Comparison of ENCODE assay signal across 17 mouse cellular contexts in the genomic region with DNA sequence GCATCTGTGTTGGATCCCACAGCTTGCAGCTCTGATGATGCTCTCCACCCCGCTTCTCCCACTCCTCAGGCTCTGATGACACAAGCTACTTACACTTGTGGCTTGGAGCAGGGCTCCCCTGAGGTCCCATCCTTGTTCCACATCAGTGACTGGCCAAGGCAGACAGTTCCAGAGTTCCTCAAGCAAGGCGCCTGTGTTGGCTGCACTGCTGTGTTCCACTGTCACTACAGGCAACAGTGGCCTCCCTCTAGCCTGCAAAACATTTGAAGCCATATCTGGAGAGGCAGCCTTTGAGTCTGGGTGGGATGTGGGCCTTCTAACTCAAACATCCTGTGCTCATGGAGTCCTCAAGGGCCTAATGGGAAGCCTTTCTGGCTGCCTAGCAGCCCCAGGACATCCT. TPM values are rescaled to one million over a fixed set of nuclear protein-coding genes. Genes with fewer than 3 reads are reported as not detected.
DNase-seq lines count a peak whose midpoint lies in the region; ATAC-seq and TF ChIP-seq lines count a peak whose summit lies in the region.
"Had no signal": no experiment of that assay in that cellular context is flagged by ENCODE, and none has a peak within 500 bp of the region (broad histone marks: within the 10 kb centered on the region; RNA-seq: fewer than 3 reads in every experiment).

No protein-coding gene starts in this region.

- ATAC-seq in kidney, embryonic 16.5 days (ENCODE audit: low FRiP score, low TSS enrichment): no peak
- ATAC-seq in intestine, embryonic 16.5 days: no peak
- ATAC-seq: midbrain, embryonic 15.5 days; Patski had no signal

- peaks cover 8% of the 10 kb centered on the region for H3K4me1 ChIP-seq in kidney, adult 2 months (ENCODE audit: control insufficient read depth, insufficient read depth, low read length)
- H3K4me1 ChIP-seq in kidney, embryonic 16.5 days (ENCODE audit: insufficient read depth, low read length): peaks cover 6% of the 10 kb centered on the region; the same call in 1 of the 2 replicates
- peaks cover 16% of the 10 kb centered on the region for H3K4me1 ChIP-seq in ES-Bruce4 (ENCODE audit: control insufficient read depth, insufficient read depth, low read length)
- peaks cover 13% of the 10 kb centered on the region for H3K4me1 ChIP-seq in intestine, embryonic 16.5 days (ENCODE audit: control insufficient read depth, insufficient read depth, low read length)
- H3K4me1 ChIP-seq: lung, embryonic 15.5 days had no signal

- H3K4me3 ChIP-seq in kidney, adult 2 months (ENCODE audit: insufficient read depth, low read depth, low read length): no peak overlapping the region
- H3K4me3 ChIP-seq in kidney, embryonic 16.5 days (ENCODE audit: low read length): no peak overlapping the region
- H3K4me3 ChIP-seq in ES-Bruce4 (ENCODE audit: low read depth, low read length): no peak overlapping the region
- no peak overlapping the region for H3K4me3 ChIP-seq in intestine, embryonic 16.5 days (ENCODE audit: low read length)
- H3K4me3 ChIP-seq: embryonic facial prominence, embryonic 10.5 days; lung, embryonic 15.5 days; midbrain, embryonic 15.5 days; neural tube, embryonic 12.5 days had no signal

- H3K27me3 ChIP-seq in kidney, adult 2 months (replicated peaks; ENCODE audit: control insufficient read depth, insufficient read depth, low read length): no peaks in the 10 kb centered on the region
- no peaks in the 10 kb centered on the region for H3K27me3 ChIP-seq in kidney, embryonic 16.5 days (ENCODE audit: insufficient read depth, low read length)
- H3K27me3 ChIP-seq in ES-Bruce4 (ENCODE audit: control insufficient read depth, insufficient read depth, low read length, poor library complexity, severe bottlenecking): no peaks in the 10 kb centered on the region
- no peaks in the 10 kb centered on the region for H3K27me3 ChIP-seq in intestine, embryonic 16.5 days (replicated peaks; ENCODE audit: control insufficient read depth, insufficient read depth, low read length)
- H3K27me3 ChIP-seq: lung, embryonic 15.5 days; midbrain, embryonic 15.5 days; neural tube, embryonic 12.5 days; Patski had no signal

- H3K27ac ChIP-seq in kidney, adult 2 months (ENCODE audit: insufficient read depth, low read depth, low read length): no peak overlapping the region
- no peak overlapping the region for H3K27ac ChIP-seq in kidney, embryonic 16.5 days (ENCODE audit: low read length)
- H3K27ac ChIP-seq in ES-Bruce4 (ENCODE audit: insufficient read depth, low read length): peak overlapping the region; percentile 82
- no peak overlapping the region for H3K27ac ChIP-seq in intestine, embryonic 16.5 days (ENCODE audit: low read length)
- H3K27ac ChIP-seq: embryonic facial prominence, embryonic 10.5 days; lung, embryonic 15.5 days; midbrain, embryonic 15.5 days; neural tube, embryonic 12.5 days had no signal

- no peak overlapping the region for H3K9ac ChIP-seq in kidney, embryonic 16.5 days (replicated peaks; ENCODE audit: low read length)
- no peak overlapping the region for H3K9ac ChIP-seq in ES-Bruce4 (ENCODE audit: low read depth, poor library complexity, severe bottlenecking)
- H3K9ac ChIP-seq in intestine, embryonic 16.5 days (ENCODE audit: low read depth, low read length): no peak overlapping the region
- H3K9ac ChIP-seq: lung, embryonic 15.5 days; midbrain, embryonic 15.5 days; neural tube, embryonic 12.5 days had no signal

- WGBS in kidney, adult 2 months: 79% methylated on average over 2 of the region's 2 CpGs
- WGBS in kidney, embryonic 16.5 days: 84% methylated on average over 2 of the region's 2 CpGs
- WGBS in intestine, embryonic 16.5 days: 94% methylated on average over 2 of the region's 2 CpGs

- H3K4me2 ChIP-seq in kidney, embryonic 16.5 days (replicated peaks; ENCODE audit: low read depth, low read length): no peak overlapping the region
- H3K4me2 ChIP-seq in intestine, embryonic 16.5 days (ENCODE audit: low read depth, low read length): no peak overlapping the region
- H3K4me2 ChIP-seq: lung, embryonic 15.5 days; midbrain, embryonic 15.5 days; neural tube, embryonic 12.5 days had no signal

- peak; percentile 21 for DNase-seq in kidney, adult 2 months
- DNase-seq in Muller cell, postnatal 12 days (ENCODE audit: inconsistent ontology term): peak; percentile 19
- peak; percentile 4 for DNase-seq in lung, postnatal 25 days (ENCODE audit: low spot score)
- no peak for DNase-seq in right cerebral cortex, postnatal 10 days (ENCODE audit: low spot score in 2 of 2)
- DNase-seq: cerebellum, adult 11 months; cerebellum, postnatal 25 days; heart, postnatal 14 days; kidney, adult 9 months; thymus, adult 2 months had no signal

- no peak for TF ChIP-seq POLR2A in kidney, adult 2 months (IDR thresholded peaks at IDR 0.05; ENCODE audit: low read depth, low read length)
- no peak for TF ChIP-seq POLR2A in ES-Bruce4 (IDR thresholded peaks at IDR 0.05; ENCODE audit: insufficient read depth, low read length)

- TF ChIP-seq EP300 in ES-Bruce4 (IDR thresholded peaks at IDR 0.05; ENCODE audit: insufficient read depth, low read depth, low read length): no peak

- no peaks in the 10 kb centered on the region for H3K9me3 ChIP-seq in kidney, embryonic 16.5 days (ENCODE audit: low read length)
- H3K9me3 ChIP-seq in ES-Bruce4 (replicated peaks; ENCODE audit: control insufficient read depth, insufficient read depth, low read length, poor library complexity, severe bottlenecking): no peaks in the 10 kb centered on the region
- no peaks in the 10 kb centered on the region for H3K9me3 ChIP-seq in intestine, embryonic 16.5 days (ENCODE audit: control insufficient read depth, low read length)
- H3K9me3 ChIP-seq: embryonic facial prominence, embryonic 10.5 days; lung, embryonic 15.5 days; midbrain, embryonic 15.5 days; neural tube, embryonic 12.5 days had no signal

- no peak for TF ChIP-seq CTCF in kidney, adult 2 months (conservative IDR thresholded peaks at IDR 0.05; ENCODE audit: insufficient read depth, insufficient read length, low read depth, low read length)
- no peak for TF ChIP-seq CTCF in ES-Bruce4 (IDR thresholded peaks at IDR 0.05; ENCODE audit: low read depth, low read length)

- no peaks in the 10 kb centered on the region for H3K36me3 ChIP-seq in kidney, adult 2 months (ENCODE audit: control insufficient read depth, insufficient read depth, low read length)
- H3K36me3 ChIP-seq in kidney, embryonic 16.5 days (ENCODE audit: insufficient read depth, low read length): peaks cover 5% of the 10 kb centered on the region; the same call in 1 of the 2 replicates
- H3K36me3 ChIP-seq in ES-Bruce4 (ENCODE audit: control insufficient read depth, insufficient read depth, low read length, poor library complexity, severe bottlenecking): peaks cover 5% of the 10 kb centered on the region
- no peaks in the 10 kb centered on the region for H3K36me3 ChIP-seq in intestine, embryonic 16.5 days (ENCODE audit: control insufficient read depth, insufficient read depth, low read length)
- H3K36me3 ChIP-seq: midbrain, embryonic 15.5 days had no signal

RNA-seq across cellular contexts. Expression of gene Carm1, which starts 10.3 kb away (rescaled TPM):
- 47.7 and 54.6 TPM in 2 replicates for polyA plus RNA-seq in kidney, adult 2 months (2012; rRNA removed)
- 27.1 and 32.1 TPM in 2 replicates for polyA plus RNA-seq in kidney, embryonic 16.5 days (2015; fragmentation: Nextera tagmentation; extraction: Ambion mirVana)
- 112 and 122 TPM in 2 replicates for polyA plus RNA-seq in ES-Bruce4 (2011; ENCODE audit: insufficient read depth, insufficient read length, low read depth, missing spikeins)
- polyA plus RNA-seq in intestine, embryonic 16.5 days (2015; fragmentation: Nextera tagmentation; extraction: Ambion mirVana): 14.3 and 15.1 TPM in 2 replicates

RNA-seq across cellular contexts. Expression of gene AB124611, which starts 31.0 kb away (rescaled TPM):
- 1.2 and 2.6 TPM in 2 replicates for polyA plus RNA-seq in kidney, adult 2 months (2012; rRNA removed)
- 3.5 and 4.5 TPM in 2 replicates for polyA plus RNA-seq in kidney, embryonic 16.5 days (2015; fragmentation: Nextera tagmentation; extraction: Ambion mirVana)
- not detected in 2 replicates for polyA plus RNA-seq in ES-Bruce4 (2011; ENCODE audit: insufficient read depth, insufficient read length, low read depth, missing spikeins)
- polyA plus RNA-seq in intestine, embryonic 16.5 days (2015; fragmentation: Nextera tagmentation; extraction: Ambion mirVana): 2.1 and 3.2 TPM in 2 replicates
- polyA plus RNA-seq: Patski had no signal

RNA-seq across cellular contexts. Expression of gene Timm29, which starts 35.5 kb away (rescaled TPM):
- 33.6 and 34.0 TPM in 2 replicates for polyA plus RNA-seq in kidney, adult 2 months (2012; rRNA removed)
- polyA plus RNA-seq in kidney, embryonic 16.5 days (2015; fragmentation: Nextera tagmentation; extraction: Ambion mirVana): 29.3 and 30.7 TPM in 2 replicates
- 18.1 and 19.2 TPM in 2 replicates for polyA plus RNA-seq in ES-Bruce4 (2011; ENCODE audit: insufficient read depth, insufficient read length, low read depth, missing spikeins)
- polyA plus RNA-seq in intestine, embryonic 16.5 days (2015; fragmentation: Nextera tagmentation; extraction: Ambion mirVana): 22.0 and 23.5 TPM in 2 replicates

RNA-seq across cellular contexts. Expression of gene Yipf2, which starts 35.6 kb away (rescaled TPM):
- polyA plus RNA-seq in kidney, adult 2 months (2012; rRNA removed): 39.9 and 44.9 TPM in 2 replicates
- polyA plus RNA-seq in kidney, embryonic 16.5 days (2015; fragmentation: Nextera tagmentation; extraction: Ambion mirVana): 40.1 and 43.8 TPM in 2 replicates
- polyA plus RNA-seq in ES-Bruce4 (2011; ENCODE audit: insufficient read depth, insufficient read length, low read depth, missing spikeins): 17.4 and 18.9 TPM in 2 replicates
- 34.0 and 34.7 TPM in 2 replicates for polyA plus RNA-seq in intestine, embryonic 16.5 days (2015; fragmentation: Nextera tagmentation; extraction: Ambion mirVana)

RNA-seq across cellular contexts. Expression of gene Tmed1, which starts 46.9 kb away (rescaled TPM):
- 47.7 and 50.5 TPM in 2 replicates for polyA plus RNA-seq in kidney, adult 2 months (2012; rRNA removed)
- 147 and 151 TPM in 2 replicates for polyA plus RNA-seq in kidney, embryonic 16.5 days (2015; fragmentation: Nextera tagmentation; extraction: Ambion mirVana)
- 28.0 and 29.2 TPM in 2 replicates for polyA plus RNA-seq in ES-Bruce4 (2011; ENCODE audit: insufficient read depth, insufficient read length, low read depth, missing spikeins)
- polyA plus RNA-seq in intestine, embryonic 16.5 days (2015; fragmentation: Nextera tagmentation; extraction: Ambion mirVana): 72.6 and 79.7 TPM in 2 replicates

Comparison
In these comparisons a context has a peak if more than half of its experiments do, and no peak if none do; other contexts are left out.
1. DNase-seq: peak in kidney, adult 2 months (single experiment), Muller cell, postnatal 12 days (single experiment) and lung, postnatal 25 days (single experiment); none in right cerebral cortex, postnatal 10 days (0 of 2).